Mouse (Mus musculus) liver, postnatal 0 days (tissue): ENCODE measurements at regions not wholly inside any gene's neighbourhood (a gene's known extent, or its start where the extent isn't known, plus 50 kb on each side); places are given as distances from the start of the nearest gene placed in this dataset.

ENCODE experiments used
- CTCF ChIP-seq: sonication (generic); IDR thresholded peaks from 2 replicates; pipeline ENCODE4 v1.5.1; 2016; ENCODE audit warnings: antibody characterized with exemption, low read depth
- EP300 ChIP-seq: IDR thresholded peaks from 2 replicates; pipeline ENCODE4 v1.6.1; 2016; ENCODE audit warnings: antibody characterized with exemption, low read depth, mild to moderate bottlenecking

- TF ChIP-seq CTCF (no peak), EP300 (no peak)
Measured at GRCm38 (mm10) chr4:32164736-32165241, 73.8 kb upstream of the Bach2 start.
